Mouse (Mus musculus): ENCODE measurements around the gene Dcx. TPM values are rescaled to one million over a fixed set of nuclear protein-coding genes. Genes with fewer than 3 reads are reported as not detected.

Dcx gene
- polyA plus RNA-seq, 1 experiment: not detected

DNA sequence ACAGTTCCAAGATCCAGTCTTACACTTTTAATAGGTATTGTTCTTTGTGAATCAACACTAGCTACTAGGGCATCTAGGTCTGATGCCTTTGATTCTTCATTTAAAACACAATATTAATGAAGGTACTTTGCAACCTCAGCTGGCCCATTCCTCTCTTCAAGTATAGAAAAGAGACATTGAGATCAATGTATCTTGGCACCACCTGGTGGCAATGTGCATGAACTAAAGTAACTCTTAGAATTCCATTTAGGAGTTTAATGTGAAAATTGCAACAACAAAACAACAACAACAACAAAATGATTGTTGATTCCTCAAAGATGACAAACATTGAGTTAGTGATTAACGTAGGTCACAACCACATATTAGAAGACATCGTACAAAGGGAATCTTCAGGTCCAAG lies 114.2 kb downstream of the Dcx start:
- Histone ChIP-seq H3K9me3 (replicated peaks; ENCODE audit: control insufficient read depth, insufficient read depth, low read length, poor library complexity, severe bottlenecking) (no peaks in the 10 kb centered on the region), H3K9ac (ENCODE audit: low read depth, poor library complexity, severe bottlenecking) (no peak overlapping the region), H3K4me1 (ENCODE audit: control insufficient read depth, insufficient read depth, low read length) (no peaks in the 10 kb centered on the region), H3K27me3 (ENCODE audit: control insufficient read depth, insufficient read depth, low read length, poor library complexity, severe bottlenecking) (no peaks in the 10 kb centered on the region), H3K36me3 (ENCODE audit: control insufficient read depth, insufficient read depth, low read length, poor library complexity, severe bottlenecking) (no peaks in the 10 kb centered on the region), H3K4me3 (ENCODE audit: low read depth, low read length) (no peak overlapping the region), H3K27ac (ENCODE audit: insufficient read depth, low read length) (no peak overlapping the region)
- TF ChIP-seq CTCF (IDR thresholded peaks at IDR 0.05; ENCODE audit: low read depth, low read length) (no peak), EP300 (IDR thresholded peaks at IDR 0.05; ENCODE audit: insufficient read depth, low read depth, low read length) (no peak), POLR2A (IDR thresholded peaks at IDR 0.05; ENCODE audit: insufficient read depth, low read length) (no peak)

GRCm38 (mm10) chrX:143815948-143816347 lies 117.2 kb downstream of the Dcx start:
- Histone ChIP-seq H3K27me3 (ENCODE audit: control insufficient read depth, insufficient read depth, low read length, poor library complexity, severe bottlenecking) (no peaks in the 10 kb centered on the region), H3K9ac (ENCODE audit: low read depth, poor library complexity, severe bottlenecking) (no peak overlapping the region), H3K4me3 (ENCODE audit: low read depth, low read length) (no peak overlapping the region), H3K9me3 (replicated peaks; ENCODE audit: control insufficient read depth, insufficient read depth, low read length, poor library complexity, severe bottlenecking) (no peaks in the 10 kb centered on the region), H3K27ac (ENCODE audit: insufficient read depth, low read length) (no peak overlapping the region), H3K4me1 (ENCODE audit: control insufficient read depth, insufficient read depth, low read length) (no peaks in the 10 kb centered on the region), H3K36me3 (ENCODE audit: control insufficient read depth, insufficient read depth, low read length, poor library complexity, severe bottlenecking) (no peaks in the 10 kb centered on the region)
- TF ChIP-seq POLR2A (IDR thresholded peaks at IDR 0.05; ENCODE audit: insufficient read depth, low read length): no peak
- TF ChIP-seq CTCF (IDR thresholded peaks at IDR 0.05; ENCODE audit: low read depth, low read length): no peak
- no peak for TF ChIP-seq EP300 (IDR thresholded peaks at IDR 0.05; ENCODE audit: insufficient read depth, low read depth, low read length)

Other genes starting within 250 kb of the Dcx start
- gene Capn6, start 105.9 kb downstream of the Dcx start, polyA plus RNA-seq (2011; ENCODE audit: insufficient read depth, insufficient read length, low read depth, missing spikeins): 7.0 and 7.4 TPM in 2 replicates
- not detected in 2 replicates for gene A730046J19Rik, start 220.4 kb upstream of the Dcx start, polyA plus RNA-seq (2011; ENCODE audit: insufficient read depth, insufficient read length, low read depth, missing spikeins)

All from ES-Bruce4 (cell line).